Mouse (Mus musculus) forebrain, embryonic 11.5 days (tissue): ENCODE data around the gene Atp5f1. TPM values are rescaled to one million over a fixed set of nuclear protein-coding genes. Genes with fewer than 3 reads are reported as not detected.

Experiments used
- polyA plus RNA-seq: library from polyadenylated mRNA; unstranded; fragments of >200 nt; fragmentation: Nextera tagmentation; extraction: Ambion mirVana; gene quantifications from 2 replicates; pipeline ENCODE4 v1.2.1, GENCODE M21; 2014

Gene Atp5f1
- polyA plus RNA-seq, 1 experiment from 2014 or later, result 514 TPM

Other genes starting within 250 kb of the Atp5f1 start
- 75.9 and 84.3 TPM in 2 replicates for gene Rap1a, start 158.8 kb downstream of the Atp5f1 start, polyA plus RNA-seq
- gene Adora3, start 89.2 kb downstream of the Atp5f1 start, polyA plus RNA-seq, result 0.23 TPM in 1 of 2 replicates, not detected in the other
- 0.21 TPM in 1 of 2 replicates, not detected in the other for gene Tmigd3, start 89.2 kb downstream of the Atp5f1 start, polyA plus RNA-seq
- gene I830077J02Rik, start 27.4 kb downstream of the Atp5f1 start, polyA plus RNA-seq, result 0.52 and 0.64 TPM in 2 replicates
- gene Wdr77, start 730 bp downstream of the Atp5f1 start, polyA plus RNA-seq, result 148 and 173 TPM in 2 replicates
- gene Ovgp1, start 13.6 kb upstream of the Atp5f1 start, polyA plus RNA-seq, result 3.2 and 3.4 TPM in 2 replicates
- gene Pifo, start 54.5 kb upstream of the Atp5f1 start, polyA plus RNA-seq, result 1.0 and 1.7 TPM in 2 replicates
- gene Chil5, start 72.7 kb upstream of the Atp5f1 start, polyA plus RNA-seq, result not detected in 2 replicates
- gene Chia1, start 153.1 kb upstream of the Atp5f1 start, polyA plus RNA-seq, result 0.16 and 0.44 TPM in 2 replicates
- gene Chil3, start 207.5 kb upstream of the Atp5f1 start, polyA plus RNA-seq, result not detected in 2 replicates